Mouse (Mus musculus): ENCODE data around the gene 4930507D05Rik. TPM values are rescaled to one million over a fixed set of nuclear protein-coding genes. Genes with fewer than 3 reads are reported as not detected.
"Not testable (repeated sequence)": the region's sequence is repeated elsewhere in the genome, so short reads cannot be mapped to it uniquely, and the experiment has no call there.

Gene 4930507D05Rik
- polyA plus RNA-seq, 1 experiment, result 0.14 TPM

- Histone ChIP-seq H3K4me1 (ENCODE audit: control insufficient read depth, insufficient read depth, low read length) (no peaks in the 10 kb centered on the region), H3K4me3 (ENCODE audit: insufficient read depth, low read depth, low read length) (no peak overlapping the region), H3K27me3 (replicated peaks; ENCODE audit: control insufficient read depth, insufficient read depth, low read length) (no peaks in the 10 kb centered on the region), H3K36me3 (ENCODE audit: control insufficient read depth, insufficient read depth, low read length) (peaks cover 5% of the 10 kb centered on the region), H3K27ac (ENCODE audit: insufficient read depth, low read depth, low read length) (no peak overlapping the region)
- no peak for DNase-seq
- 86% methylated on average over 5 of the region's 5 CpGs for WGBS
- no peak for TF ChIP-seq CTCF (conservative IDR thresholded peaks at IDR 0.05; ENCODE audit: insufficient read depth, insufficient read length, low read depth, low read length)
- no peak for TF ChIP-seq POLR2A (IDR thresholded peaks at IDR 0.05; ENCODE audit: low read depth, low read length)
These were observed 18.9 kb upstream of the 4930507D05Rik start for GRCm38 (mm10) chr10:62430427-62430826.

- Histone ChIP-seq H3K27ac (ENCODE audit: insufficient read depth, low read depth, low read length) (peak overlapping the region; percentile 95; the same call in 1 of the 2 replicates), H3K4me3 (ENCODE audit: insufficient read depth, low read depth, low read length) (peak overlapping the region; percentile 85), H3K36me3 (ENCODE audit: control insufficient read depth, insufficient read depth, low read length) (peaks cover under 1% of the 10 kb centered on the region), H3K27me3 (replicated peaks; ENCODE audit: control insufficient read depth, insufficient read depth, low read length) (no peaks in the 10 kb centered on the region), H3K4me1 (ENCODE audit: control insufficient read depth, insufficient read depth, low read length) (peaks cover 4% of the 10 kb centered on the region; the same call in 1 of the 2 replicates)
- WGBS, result 33% methylated on average over 18 of the region's 18 CpGs
- no peak for DNase-seq
- TF ChIP-seq POLR2A (IDR thresholded peaks at IDR 0.05; ENCODE audit: low read depth, low read length), result no peak
- no peak for TF ChIP-seq CTCF (conservative IDR thresholded peaks at IDR 0.05; ENCODE audit: insufficient read depth, insufficient read length, low read depth, low read length)
These were observed 971 bp downstream of the 4930507D05Rik start for GRCm38 (mm10) chr10:62450280-62450640.

- not testable (repeated sequence) for H3K27me3 ChIP-seq (replicated peaks; ENCODE audit: control insufficient read depth, insufficient read depth, low read length); DNase-seq; H3K4me1 ChIP-seq (ENCODE audit: control insufficient read depth, insufficient read depth, low read length); H3K4me3 ChIP-seq (ENCODE audit: insufficient read depth, low read depth, low read length); H3K27ac ChIP-seq (ENCODE audit: insufficient read depth, low read depth, low read length); H3K36me3 ChIP-seq (ENCODE audit: control insufficient read depth, insufficient read depth, low read length)
- 70% methylated on average over 11 of the region's 11 CpGs for WGBS
These were observed 2.7 kb downstream of the 4930507D05Rik start for GRCm38 (mm10) chr10:62452001-62452400.

- Histone ChIP-seq H3K27me3 (replicated peaks; ENCODE audit: control insufficient read depth, insufficient read depth, low read length) (no peaks in the 10 kb centered on the region), H3K4me3 (ENCODE audit: insufficient read depth, low read depth, low read length) (no peak overlapping the region), H3K36me3 (ENCODE audit: control insufficient read depth, insufficient read depth, low read length) (peaks cover 5% of the 10 kb centered on the region), H3K4me1 (ENCODE audit: control insufficient read depth, insufficient read depth, low read length) (no peaks in the 10 kb centered on the region), H3K27ac (ENCODE audit: insufficient read depth, low read depth, low read length) (no peak overlapping the region)
- no peak for DNase-seq
- no peak for TF ChIP-seq POLR2A (IDR thresholded peaks at IDR 0.05; ENCODE audit: low read depth, low read length)
- no peak for TF ChIP-seq CTCF (conservative IDR thresholded peaks at IDR 0.05; ENCODE audit: insufficient read depth, insufficient read length, low read depth, low read length)
These were observed 12.0 kb downstream of the 4930507D05Rik start for GRCm38 (mm10) chr10:62461321-62461720.

- peaks cover 3% of the 10 kb centered on the region for H3K36me3 ChIP-seq (ENCODE audit: control insufficient read depth, insufficient read depth, low read length)
- H3K4me3 ChIP-seq (ENCODE audit: insufficient read depth, low read depth, low read length), result no peak overlapping the region
- 92% methylated on average over 4 of the region's 4 CpGs for WGBS
- TF ChIP-seq CTCF (conservative IDR thresholded peaks at IDR 0.05; ENCODE audit: insufficient read depth, insufficient read length, low read depth, low read length), result no peak
- no peaks in the 10 kb centered on the region for H3K27me3 ChIP-seq (replicated peaks; ENCODE audit: control insufficient read depth, insufficient read depth, low read length)
- no peak for DNase-seq
- H3K27ac ChIP-seq (ENCODE audit: insufficient read depth, low read depth, low read length), result no peak overlapping the region
- no peaks in the 10 kb centered on the region for H3K4me1 ChIP-seq (ENCODE audit: control insufficient read depth, insufficient read depth, low read length)
These were observed 20.4 kb downstream of the 4930507D05Rik start for GRCm38 (mm10) chr10:62469736-62470135.

- Histone ChIP-seq H3K27ac (ENCODE audit: insufficient read depth, low read depth, low read length) (no peak overlapping the region), H3K36me3 (ENCODE audit: control insufficient read depth, insufficient read depth, low read length) (no peaks in the 10 kb centered on the region; the same call in 1 of the 2 replicates), H3K4me1 (ENCODE audit: control insufficient read depth, insufficient read depth, low read length) (no peaks in the 10 kb centered on the region), H3K4me3 (ENCODE audit: insufficient read depth, low read depth, low read length) (no peak overlapping the region), H3K27me3 (replicated peaks; ENCODE audit: control insufficient read depth, insufficient read depth, low read length) (no peaks in the 10 kb centered on the region)
- DNase-seq, result no peak
- TF ChIP-seq CTCF (conservative IDR thresholded peaks at IDR 0.05; ENCODE audit: insufficient read depth, insufficient read length, low read depth, low read length) (no peak), POLR2A (IDR thresholded peaks at IDR 0.05; ENCODE audit: low read depth, low read length) (no peak)
- 62% methylated on average over 5 of the region's 5 CpGs for WGBS
These were observed 21.8 kb downstream of the 4930507D05Rik start for GRCm38 (mm10) chr10:62471105-62471504.

- peaks cover 1% of the 10 kb centered on the region; the same call in 1 of the 2 replicates for H3K36me3 ChIP-seq (ENCODE audit: control insufficient read depth, insufficient read depth, low read length)
- no peaks in the 10 kb centered on the region for H3K27me3 ChIP-seq (replicated peaks; ENCODE audit: control insufficient read depth, insufficient read depth, low read length)
- no peak overlapping the region for H3K4me3 ChIP-seq (ENCODE audit: insufficient read depth, low read depth, low read length)
- no peak overlapping the region for H3K27ac ChIP-seq (ENCODE audit: insufficient read depth, low read depth, low read length)
- peaks cover 4% of the 10 kb centered on the region; the same call in 1 of the 2 replicates for H3K4me1 ChIP-seq (ENCODE audit: control insufficient read depth, insufficient read depth, low read length)
- TF ChIP-seq POLR2A (IDR thresholded peaks at IDR 0.05; ENCODE audit: low read depth, low read length), result no peak
- no peak for TF ChIP-seq CTCF (conservative IDR thresholded peaks at IDR 0.05; ENCODE audit: insufficient read depth, insufficient read length, low read depth, low read length)
- WGBS, result 89% methylated on average over 10 of the region's 10 CpGs
- DNase-seq, result no peak
These were observed 25.7 kb downstream of the 4930507D05Rik start for GRCm38 (mm10) chr10:62474944-62475343.

GRCm38 (mm10) chr10:62476980-62477379, 27.7 kb downstream of the 4930507D05Rik start:
- Histone ChIP-seq H3K36me3 (ENCODE audit: control insufficient read depth, insufficient read depth, low read length) (peaks cover 1% of the 10 kb centered on the region; the same call in 1 of the 2 replicates), H3K4me3 (ENCODE audit: insufficient read depth, low read depth, low read length) (no peak overlapping the region), H3K27ac (ENCODE audit: insufficient read depth, low read depth, low read length) (no peak overlapping the region), H3K4me1 (ENCODE audit: control insufficient read depth, insufficient read depth, low read length) (peaks cover 4% of the 10 kb centered on the region; the same call in 1 of the 2 replicates), H3K27me3 (replicated peaks; ENCODE audit: control insufficient read depth, insufficient read depth, low read length) (no peaks in the 10 kb centered on the region)
- 57% methylated on average over 2 of the region's 2 CpGs for WGBS
- no peak for TF ChIP-seq CTCF (conservative IDR thresholded peaks at IDR 0.05; ENCODE audit: insufficient read depth, insufficient read length, low read depth, low read length)
- no peak for TF ChIP-seq POLR2A (IDR thresholded peaks at IDR 0.05; ENCODE audit: low read depth, low read length)
- no peak for DNase-seq

All from kidney, adult 2 months (tissue).